Mouse (Mus musculus): Measurements from ENCODE around the gene Mptx2. TPM values are rescaled to one million over a fixed set of nuclear protein-coding genes. Genes with fewer than 3 reads are reported as not detected.
"Not testable (repeated sequence)": the region's sequence is repeated elsewhere in the genome, so short reads cannot be mapped to it uniquely, and the experiment has no call there.

Mptx2 gene
- polyA plus RNA-seq, 1 experiment from 2014 or later, result not detected

DNA sequence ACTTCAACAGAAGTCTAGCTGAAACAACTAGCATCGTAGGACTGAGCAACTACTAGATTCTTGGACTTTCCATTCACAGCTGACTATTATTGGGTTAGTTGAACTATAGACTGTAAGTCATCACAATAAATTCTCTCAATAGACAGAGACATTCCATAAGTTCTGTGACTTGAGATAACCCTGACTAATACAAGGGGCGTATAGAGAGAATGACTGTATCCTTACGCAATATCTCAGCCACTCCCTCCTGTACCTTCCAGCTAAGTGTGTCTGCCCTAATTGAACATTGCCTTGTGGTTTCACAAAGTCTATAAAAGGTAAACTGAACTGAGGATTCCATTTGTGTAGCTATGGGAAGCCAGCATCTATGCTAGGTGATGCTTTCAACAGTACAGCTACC lies 27.7 kb downstream of the Mptx2 start:
- Histone ChIP-seq H3K9me3 (replicated peaks) (no peaks in the 10 kb centered on the region), H3K4me1 (no peaks in the 10 kb centered on the region), H3K4me2 (replicated peaks) (no peak overlapping the region), H3K9ac (no peak overlapping the region), H3K4me3 (no peak overlapping the region), H3K36me3 (no peaks in the 10 kb centered on the region), H3K27ac (no peak overlapping the region), H3K27me3 (no peaks in the 10 kb centered on the region)
- 92% methylated on average over 3 of the region's 3 CpGs for WGBS
- no peak for ATAC-seq (ENCODE audit: low FRiP score)

DNA sequence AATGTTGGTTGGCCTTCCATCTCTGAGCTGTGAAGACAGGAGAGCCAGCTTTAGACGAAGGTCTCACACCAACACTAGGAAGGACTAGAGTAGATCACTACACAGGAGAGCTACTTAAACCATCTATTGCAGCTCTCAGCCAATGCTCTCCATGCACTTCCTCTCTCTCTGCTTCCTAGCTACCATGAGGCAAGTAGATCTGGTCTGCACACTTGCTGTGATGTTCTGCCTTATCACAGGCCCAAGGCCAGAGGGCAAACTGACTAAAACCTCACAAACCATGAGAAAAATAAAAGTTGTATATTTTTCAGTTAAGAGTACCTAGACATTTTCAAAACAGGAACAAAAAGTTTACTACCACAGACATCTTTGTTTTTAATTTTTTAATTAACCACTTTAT lies 40.6 kb downstream of the Mptx2 start:
- ATAC-seq (ENCODE audit: low FRiP score); H3K4me3 ChIP-seq; H3K4me1 ChIP-seq; H3K36me3 ChIP-seq; H3K4me2 ChIP-seq (replicated peaks); H3K9ac ChIP-seq; H3K9me3 ChIP-seq (replicated peaks); H3K27me3 ChIP-seq; H3K27ac ChIP-seq: not testable (repeated sequence)
- 86% methylated on average over 1 of the region's 1 CpGs for WGBS

DNA sequence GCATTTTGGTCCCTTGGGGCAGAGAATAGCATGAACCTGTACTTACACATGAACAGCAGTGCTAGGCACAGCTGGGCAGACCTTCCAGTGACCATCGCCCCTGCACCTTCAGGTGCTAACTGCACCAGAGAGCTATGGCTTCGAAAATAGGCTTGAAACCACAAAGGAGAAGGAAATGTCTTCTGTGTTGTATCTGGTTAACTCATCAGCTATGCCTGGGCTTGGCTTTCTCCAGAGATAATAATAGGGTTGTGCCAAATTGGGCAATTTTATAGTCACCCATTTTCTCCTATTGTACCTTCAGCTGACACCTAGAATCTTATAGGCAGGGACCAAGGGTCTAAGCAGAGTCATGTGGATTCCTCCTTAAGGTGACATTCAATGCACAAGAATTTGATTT lies 50.5 kb downstream of the Mptx2 start, which contains the start of gene Fcer1a:
Fcer1a (minus strand) TSS at position 134 of the 400 bp plus-strand sequence.
- no peak for ATAC-seq (ENCODE audit: low FRiP score)
- no peaks in the 10 kb centered on the region for H3K9me3 ChIP-seq (replicated peaks)
- no peaks in the 10 kb centered on the region for H3K27me3 ChIP-seq
- no peak within 1 kb of the TSS for H3K4me2 ChIP-seq (replicated peaks)
- H3K4me1 ChIP-seq, result no peaks in the 10 kb centered on the region
- no peak within 1 kb of the TSS for H3K27ac ChIP-seq
- H3K4me3 ChIP-seq, result no peak within 1 kb of the TSS
- no peak within 1 kb of the TSS for H3K9ac ChIP-seq
- H3K36me3 ChIP-seq, result no peaks in the 10 kb centered on the region
- 93% methylated on average over 2 of the region's 2 CpGs for WGBS

Other genes starting within 250 kb of the Mptx2 start
- not detected in 2 replicates for gene Olfr1408, start 140.4 kb downstream of the Mptx2 start, polyA plus RNA-seq (2016; fragmentation: Nextera tagmentation; extraction: Ambion mirVana)
- gene Olfr1406, start 87.1 kb downstream of the Mptx2 start, polyA plus RNA-seq (2016; fragmentation: Nextera tagmentation; extraction: Ambion mirVana), result not detected in 2 replicates
- not detected in 2 replicates for gene Olfr218, start 80.0 kb downstream of the Mptx2 start, polyA plus RNA-seq (2016; fragmentation: Nextera tagmentation; extraction: Ambion mirVana)
- gene Olfr1404, start 65.4 kb downstream of the Mptx2 start, polyA plus RNA-seq (2016; fragmentation: Nextera tagmentation; extraction: Ambion mirVana), result not detected in 2 replicates
- gene Fcer1a, start 50.6 kb downstream of the Mptx2 start, polyA plus RNA-seq (2016; fragmentation: Nextera tagmentation; extraction: Ambion mirVana), result not detected in 2 replicates
- not detected in 2 replicates for gene Olfr418, start 11.8 kb downstream of the Mptx2 start, polyA plus RNA-seq (2016; fragmentation: Nextera tagmentation; extraction: Ambion mirVana)
- 7.8 and 9.3 TPM in 2 replicates for gene Ackr1, start 56.0 kb upstream of the Mptx2 start, polyA plus RNA-seq (2016; fragmentation: Nextera tagmentation; extraction: Ambion mirVana)
- 3.2 and 3.9 TPM in 2 replicates for gene Aim2, start 73.1 kb upstream of the Mptx2 start, polyA plus RNA-seq (2016; fragmentation: Nextera tagmentation; extraction: Ambion mirVana)
- 20.1 and 25.7 TPM in 2 replicates for gene Cadm3, start 89.9 kb upstream of the Mptx2 start, polyA plus RNA-seq (2016; fragmentation: Nextera tagmentation; extraction: Ambion mirVana)
- not detected in 2 replicates for gene Ifi206, start 213.3 kb upstream of the Mptx2 start, polyA plus RNA-seq (2016; fragmentation: Nextera tagmentation; extraction: Ambion mirVana)

Measured in hindbrain, embryonic 12.5 days (tissue).